Mouse (Mus musculus): ENCODE results near the gene Ctbp1.
A peak's percentile ranks its signal among the peaks of the same experiment; 100 is the strongest.

Ctbp1 gene

DNA sequence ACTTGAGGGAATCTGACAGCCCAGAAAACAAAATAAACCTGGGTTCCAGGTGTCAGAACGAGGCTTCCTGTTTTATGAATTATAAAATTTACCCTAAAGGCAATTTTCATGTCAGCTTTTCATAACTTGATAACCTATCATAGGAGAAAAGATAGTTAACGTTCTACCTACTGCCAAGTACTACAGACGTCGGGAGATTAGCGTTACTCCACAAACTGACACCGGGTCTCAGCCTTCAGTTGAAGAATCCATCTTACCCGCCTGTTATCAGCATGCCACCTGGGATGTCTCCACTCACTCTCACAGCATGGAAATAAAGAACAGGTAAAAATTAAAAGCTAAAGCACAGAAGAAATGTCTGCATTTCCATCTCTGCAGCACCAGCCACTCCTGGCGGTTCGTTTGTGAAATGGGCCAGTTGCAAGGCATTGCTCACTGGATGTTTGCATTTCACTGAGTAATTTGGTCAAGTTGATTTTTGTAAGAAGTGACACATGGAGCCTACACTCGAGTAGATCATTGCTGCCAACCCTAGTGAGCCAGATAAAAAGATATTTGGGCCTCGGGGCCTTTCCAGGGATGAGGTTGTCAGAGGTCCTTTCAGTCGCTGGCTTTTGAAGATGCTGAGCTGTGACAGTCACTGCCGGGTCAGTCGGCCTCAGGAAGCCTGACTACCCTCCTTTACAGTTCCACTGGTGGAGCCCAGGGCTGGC is 66.1 kb downstream of the Ctbp1 start:
- no peak for DNase-seq (ENCODE audit: low read depth)

DNA sequence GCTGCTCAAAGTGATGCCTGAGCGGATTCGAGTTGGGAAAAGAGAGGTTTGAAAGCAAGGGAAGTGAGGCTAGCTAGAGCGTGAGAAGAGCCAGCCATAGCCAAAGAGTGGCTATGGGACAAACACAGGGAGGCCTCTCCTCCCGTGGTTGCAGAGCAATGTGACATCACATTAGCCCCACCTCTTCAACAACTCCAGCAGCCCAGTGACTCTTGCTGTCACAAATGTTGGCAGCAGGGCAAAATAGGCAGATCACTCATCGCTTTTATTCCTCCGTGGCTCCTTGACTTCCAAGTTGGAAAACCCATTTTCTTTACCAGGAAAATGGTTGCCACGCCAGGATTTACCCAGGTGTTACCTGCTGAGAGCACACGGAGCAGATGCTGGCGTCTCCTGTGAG is 67.7 kb downstream of the Ctbp1 start:
- no peak for DNase-seq (ENCODE audit: low read depth)

DNA sequence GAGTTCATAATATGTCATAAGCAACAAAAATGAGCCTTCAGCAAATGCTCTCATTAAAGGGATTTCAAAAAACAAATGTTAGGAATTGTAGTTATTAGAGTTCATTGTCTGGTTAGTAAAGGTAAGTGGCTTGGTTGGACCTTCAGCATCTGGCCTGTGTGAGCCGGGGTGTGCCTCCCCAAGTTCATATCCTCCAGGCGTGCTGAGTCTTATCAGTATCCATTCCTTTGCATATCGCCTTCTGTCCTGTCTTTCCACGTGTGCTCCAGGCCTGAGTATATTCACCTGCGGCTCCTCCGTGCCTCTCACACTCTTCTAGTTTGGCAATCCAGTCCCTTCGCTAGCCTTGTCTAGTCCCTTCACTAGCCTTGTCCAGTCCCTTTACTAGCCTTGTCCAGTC is 68.5 kb downstream of the Ctbp1 start:
- no peak for DNase-seq (ENCODE audit: low read depth)

DNA sequence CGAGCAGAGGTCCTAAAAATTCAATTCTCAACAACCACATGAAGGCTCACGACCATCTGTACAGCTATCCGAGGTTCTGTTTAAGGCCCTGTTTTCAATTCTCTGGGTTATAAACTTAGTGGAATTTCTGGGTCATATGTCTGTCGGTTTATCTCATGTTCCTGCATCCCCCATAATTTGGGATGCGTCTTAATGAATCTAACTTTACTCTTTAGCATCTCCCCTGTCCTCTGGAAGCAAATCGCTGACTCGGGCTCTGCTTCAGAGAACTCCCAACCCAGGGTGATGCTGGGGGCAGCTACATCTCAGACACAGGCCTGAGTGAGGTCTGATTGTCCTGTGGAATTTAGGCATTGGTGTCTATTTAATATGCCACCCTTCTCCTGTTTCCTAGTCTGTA is 70.5 kb downstream of the Ctbp1 start:
- no peak for DNase-seq (ENCODE audit: low read depth)

DNA sequence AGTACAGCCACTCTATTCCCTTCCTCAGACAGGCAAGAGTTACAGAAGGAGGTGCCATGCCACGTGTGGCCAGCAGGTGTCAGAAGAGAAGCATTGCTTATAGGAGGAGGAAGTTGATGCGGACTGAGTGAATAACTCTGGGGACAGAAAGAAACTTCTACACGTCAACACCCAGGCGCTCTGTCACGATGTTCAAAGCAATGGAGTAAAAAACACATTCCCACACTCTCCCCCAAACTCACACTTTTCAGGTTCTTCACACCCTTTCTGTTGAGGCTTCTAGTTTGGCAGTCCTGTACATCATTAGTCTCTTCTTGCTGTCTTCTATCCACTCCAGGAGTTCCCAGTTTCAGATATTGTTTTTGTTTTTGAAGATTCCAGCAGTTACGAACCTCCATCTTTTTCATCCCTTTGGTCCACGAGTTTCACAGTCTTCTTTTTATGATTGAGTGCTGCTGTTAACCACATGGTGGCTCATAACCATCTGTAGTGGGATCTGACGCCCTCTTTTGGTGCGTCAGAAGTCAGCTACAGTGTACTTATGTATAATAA is 71.0 kb downstream of the Ctbp1 start:
- peak; percentile 83 for DNase-seq (ENCODE audit: low read depth)

DNA sequence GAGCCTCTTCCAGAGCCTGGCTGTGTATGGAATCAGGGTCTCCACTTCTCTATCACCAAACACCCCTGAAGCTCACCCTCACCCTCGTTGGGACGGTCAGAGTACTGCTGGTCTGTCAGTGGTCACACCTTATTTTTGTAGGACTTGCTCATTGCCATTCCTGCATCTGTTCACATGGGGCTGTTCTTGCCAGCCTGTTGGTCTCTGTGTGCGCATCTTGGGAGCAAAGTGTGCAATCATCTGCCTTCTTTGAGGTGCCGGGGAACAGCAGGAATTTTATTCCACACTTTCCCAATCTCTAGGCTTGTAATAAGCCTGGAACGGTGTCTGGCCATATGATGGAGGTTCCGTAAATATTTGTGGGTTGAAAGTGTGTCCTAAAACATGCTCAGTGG is 71.6 kb downstream of the Ctbp1 start:
- no peak for DNase-seq (ENCODE audit: low read depth)

DNA sequence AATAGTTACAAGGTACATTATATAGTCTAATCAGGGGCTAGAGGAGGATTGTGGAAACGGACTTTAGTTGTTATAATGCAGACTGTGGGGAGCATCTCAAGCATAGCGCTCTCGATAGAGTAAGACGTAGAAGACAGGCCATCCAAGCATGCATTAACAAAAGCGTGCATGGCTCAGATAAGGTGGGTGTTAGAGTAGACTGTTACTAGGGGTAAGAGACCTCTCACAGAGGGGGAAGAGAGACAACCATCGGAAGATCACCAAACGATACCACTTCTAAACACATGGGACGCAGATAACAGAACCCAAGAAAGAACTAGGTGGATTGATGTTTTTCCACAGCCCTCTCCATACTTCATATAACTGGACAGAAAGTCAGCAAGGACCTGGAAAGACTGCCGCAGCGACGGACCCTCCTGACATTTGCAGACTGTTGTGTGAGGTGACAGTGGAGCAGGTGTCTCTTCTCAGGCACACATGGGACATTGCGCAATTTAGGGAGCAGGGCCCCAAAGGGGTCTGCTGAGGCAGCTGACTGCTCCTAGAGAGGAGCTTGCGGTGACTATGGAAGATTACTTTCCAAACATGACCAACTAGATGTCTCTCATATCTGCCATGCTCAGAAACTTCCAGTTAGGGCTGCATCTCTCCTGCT is 72.2 kb downstream of the Ctbp1 start:
- no peak for DNase-seq (ENCODE audit: low read depth)

DNA sequence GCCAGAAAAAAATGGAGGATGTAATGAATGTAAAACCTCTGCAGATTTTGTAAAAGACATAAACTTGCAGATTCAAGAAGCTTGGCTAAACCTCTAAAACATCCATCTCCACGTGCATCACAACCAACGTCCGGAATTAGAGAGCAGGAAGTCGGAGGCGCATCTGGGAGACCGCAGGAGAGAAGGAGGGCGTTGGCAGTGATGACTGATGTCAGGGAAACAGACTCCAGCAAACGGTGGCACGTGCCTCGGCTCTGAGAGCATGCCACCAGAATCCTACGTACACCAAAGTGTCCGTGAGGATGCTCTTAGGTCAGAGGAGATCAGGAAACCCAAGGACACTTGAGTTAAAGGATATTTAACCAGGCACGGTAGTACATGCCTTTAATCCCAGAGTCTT is 73.1 kb downstream of the Ctbp1 start:
- DNase-seq (ENCODE audit: low read depth) = no peak

DNA sequence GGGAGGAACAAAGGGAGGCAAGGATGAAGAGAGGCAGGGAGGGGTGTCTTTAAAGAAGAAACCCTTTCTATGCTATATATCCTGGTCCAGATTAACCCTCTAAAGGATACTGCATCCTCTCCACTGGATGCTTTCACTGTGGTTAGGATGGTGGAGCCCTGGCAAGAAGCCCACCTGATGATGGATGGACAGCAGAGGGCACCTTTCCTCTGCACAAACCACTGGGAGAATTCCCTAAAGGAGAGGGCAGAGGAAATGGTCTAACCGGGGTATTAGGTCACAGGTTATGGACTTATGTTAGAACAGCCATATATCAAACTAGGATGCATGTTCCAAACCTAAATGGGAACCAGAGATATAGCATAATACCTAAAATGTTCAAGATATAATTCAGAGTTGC is 74.7 kb downstream of the Ctbp1 start:
- no peak for DNase-seq (ENCODE audit: low read depth)

Measured in naive thymus-derived CD4-positive, alpha-beta T cell, adult 2 months (primary cell).